Mouse (Mus musculus) lung, adult 2 months (tissue): ENCODE data around the gene Chd2. TPM values are rescaled to one million over a fixed set of nuclear protein-coding genes. Genes with fewer than 3 reads are reported as not detected.

Experiments used
- DNase-seq: peaks from one replicate; pipeline ENCODE4 v3.0.0; 2022
- H3K4me1 ChIP-seq: fragments of 200-500 bp; 2 replicates; pipeline ENCODE4 v1.6.1; 2011; ENCODE audit warnings: low read length; ENCODE audit not compliant: control insufficient read depth, insufficient read depth
- H3K4me3 ChIP-seq: fragments of 200-500 bp; replicated peaks from 2 replicates; pipeline ENCODE3; 2011; ENCODE audit warnings: low read depth, mild to moderate bottlenecking, control low read depth, low read length; ENCODE audit errors: extremely low read depth
- CTCF ChIP-seq: fragments of 200-500 bp; IDR thresholded peaks from 2 replicates; pipeline ENCODE4 v1.5.1; 2011; ENCODE audit warnings: mild to moderate bottlenecking, low read length, control low read depth; ENCODE audit not compliant: insufficient read depth
- POLR2A ChIP-seq: fragments of 200-500 bp; IDR thresholded peaks from 2 replicates; pipeline ENCODE4 v1.6.1; 2011; ENCODE audit warnings: low read depth, mild to moderate bottlenecking, control low read depth, low read length, borderline replicate concordance; ENCODE audit errors: extremely low read depth
- WGBS: fragments of 180-500 bp; shearing (Covaris S2); methylation state at CpG from one replicate; pipeline ENCODE4 v1.1.7; 2018; 5-methylcytosine and 5-hydroxymethylcytosine counted together
- polyA plus RNA-seq: library from polyadenylated mRNA; depleted of rRNA; stranded (reverse); fragments of >200 nt; gene quantifications from 2 replicates; pipeline ENCODE4 v1.2.3, GENCODE M21; 2012

Chd2 gene
- polyA plus RNA-seq, 1 experiment, result 48.5 TPM

- Histone ChIP-seq H3K4me3 (no peak overlapping the region), H3K4me1 (no peaks in the 10 kb centered on the region)
- 93% methylated on average over 3 of the region's 3 CpGs for WGBS
- no peak for DNase-seq
- TF ChIP-seq CTCF (no peak), POLR2A (no peak)
These were observed 99.8 kb downstream of the Chd2 start for GRCm38 (mm10) chr7:73441802-73442201.

- H3K4me3 ChIP-seq, result no peak overlapping the region
- H3K4me1 ChIP-seq, result no peaks in the 10 kb centered on the region
- no peak for DNase-seq
- no peak for TF ChIP-seq POLR2A
- TF ChIP-seq CTCF, result peak; percentile 37; the same call in 1 of the 2 replicates
- WGBS, result 69% methylated on average over 12 of the region's 12 CpGs
These were observed 105.9 kb downstream of the Chd2 start for GRCm38 (mm10) chr7:73435685-73436084.

GRCm38 (mm10) chr7:73434336-73434677, 107.3 kb downstream of the Chd2 start:
- no peak overlapping the region for H3K4me3 ChIP-seq
- H3K4me1 ChIP-seq, result no peaks in the 10 kb centered on the region
- TF ChIP-seq POLR2A, result no peak
- no peak for TF ChIP-seq CTCF
- DNase-seq, result no peak
- 87% methylated on average over 2 of the region's 2 CpGs for WGBS

GRCm38 (mm10) chr7:73433637-73434335, 107.8 kb downstream of the Chd2 start:
- Histone ChIP-seq H3K4me3 (no peak overlapping the region), H3K4me1 (no peaks in the 10 kb centered on the region)
- TF ChIP-seq CTCF (no peak), POLR2A (no peak)
- no peak for DNase-seq
- WGBS, result 83% methylated on average over 6 of the region's 6 CpGs

- WGBS, result 87% methylated on average over 3 of the region's 3 CpGs
- no peak for DNase-seq
- Histone ChIP-seq H3K4me1 (no peaks in the 10 kb centered on the region), H3K4me3 (no peak overlapping the region)
- no peak for TF ChIP-seq POLR2A
- no peak for TF ChIP-seq CTCF
These were observed 113.1 kb downstream of the Chd2 start for GRCm38 (mm10) chr7:73428525-73428924.

- no peak for DNase-seq
- no peaks in the 10 kb centered on the region for H3K4me1 ChIP-seq
- WGBS, result 95% methylated on average over 6 of the region's 6 CpGs
- no peak overlapping the region for H3K4me3 ChIP-seq
- TF ChIP-seq POLR2A (no peak), CTCF (no peak)
These were observed 113.8 kb downstream of the Chd2 start for GRCm38 (mm10) chr7:73427794-73428193.

GRCm38 (mm10) chr7:73426752-73427386, 114.8 kb downstream of the Chd2 start:
- Histone ChIP-seq H3K4me1 (no peaks in the 10 kb centered on the region), H3K4me3 (no peak overlapping the region)
- no peak for DNase-seq
- 69% methylated on average over 8 of the region's 8 CpGs for WGBS
- TF ChIP-seq POLR2A, result no peak
- TF ChIP-seq CTCF, result no peak

GRCm38 (mm10) chr7:73426235-73426634, 115.4 kb downstream of the Chd2 start:
- Histone ChIP-seq H3K4me1 (no peaks in the 10 kb centered on the region), H3K4me3 (no peak overlapping the region)
- 49% methylated on average over 3 of the region's 3 CpGs for WGBS
- TF ChIP-seq POLR2A (no peak), CTCF (no peak)
- DNase-seq, result no peak

- TF ChIP-seq CTCF, result no peak
- no peak for TF ChIP-seq POLR2A
- 94% methylated on average over 7 of the region's 7 CpGs for WGBS
- H3K4me3 ChIP-seq, result no peak overlapping the region
- no peak for DNase-seq
- no peaks in the 10 kb centered on the region for H3K4me1 ChIP-seq
These were observed 116.2 kb downstream of the Chd2 start for GRCm38 (mm10) chr7:73425451-73425850.

GRCm38 (mm10) chr7:73424705-73425104, 116.9 kb downstream of the Chd2 start:
- no peaks in the 10 kb centered on the region for H3K4me1 ChIP-seq
- H3K4me3 ChIP-seq, result no peak overlapping the region
- 51% methylated on average over 3 of the region's 3 CpGs for WGBS
- TF ChIP-seq CTCF (no peak), POLR2A (no peak)
- no peak for DNase-seq
